Mouse (Mus musculus) embryonic facial prominence, embryonic 12.5 days (tissue): ENCODE data around the gene 4931400O07Rik. TPM values are rescaled to one million over a fixed set of nuclear protein-coding genes. Genes with fewer than 3 reads are reported as not detected.

Experiments used
- ATAC-seq: fragments of 200-750 bp; cut with Nextera tagmentation; 2 replicates; pipeline ENCODE4 v1.8.0; 2017; ENCODE audit not compliant: insufficient number of reproducible peaks, insufficient read depth, low FRiP score, low TSS enrichment
- H3K27ac ChIP-seq: fragments of 300-500 bp; sonication (generic); 2 replicates; pipeline ENCODE4 v1.5.1; 2016; ENCODE audit warnings: mild to moderate bottlenecking
- H3K27me3 ChIP-seq: fragments of 300-500 bp; sonication (generic); 2 replicates; pipeline ENCODE4 v1.6.1; 2016; ENCODE audit warnings: mild to moderate bottlenecking, moderate library complexity
- H3K36me3 ChIP-seq: fragments of 300-500 bp; sonication (generic); 2 replicates; pipeline ENCODE4 v1.6.1; 2016; ENCODE audit warnings: mild to moderate bottlenecking
- H3K4me1 ChIP-seq: fragments of 300-500 bp; sonication (generic); 2 replicates; pipeline ENCODE4 v1.6.1; 2016
- H3K4me2 ChIP-seq: fragments of 300-500 bp; sonication (generic); replicated peaks from 2 replicates; pipeline ENCODE4 v1.6.1; 2016; ENCODE audit warnings: mild to moderate bottlenecking, moderate library complexity
- H3K4me3 ChIP-seq: fragments of 300-500 bp; sonication (generic); 2 replicates; pipeline ENCODE4 v1.5.1; 2016; ENCODE audit warnings: mild to moderate bottlenecking
- H3K9ac ChIP-seq: fragments of 300-500 bp; sonication (generic); 2 replicates; pipeline ENCODE4 v1.6.1; 2016; ENCODE audit warnings: mild to moderate bottlenecking, moderate library complexity
- H3K9me3 ChIP-seq: fragments of 300-500 bp; sonication (generic); 2 replicates; pipeline ENCODE4 v1.6.1; 2016; ENCODE audit warnings: mild to moderate bottlenecking, moderate library complexity
- WGBS: fragments of 180-500 bp; shearing (Covaris S2); methylation state at CpG from one replicate; pipeline ENCODE4 v1.1.7; 2016; 5-methylcytosine and 5-hydroxymethylcytosine counted together
- polyA plus RNA-seq: library from polyadenylated mRNA; unstranded; fragments of >200 nt; fragmentation: Nextera tagmentation; extraction: Ambion mirVana; gene quantifications from 2 replicates; pipeline ENCODE4 v1.2.1, GENCODE M21; 2016

Gene 4931400O07Rik
- polyA plus RNA-seq = not detected in 2 replicates

DNA sequence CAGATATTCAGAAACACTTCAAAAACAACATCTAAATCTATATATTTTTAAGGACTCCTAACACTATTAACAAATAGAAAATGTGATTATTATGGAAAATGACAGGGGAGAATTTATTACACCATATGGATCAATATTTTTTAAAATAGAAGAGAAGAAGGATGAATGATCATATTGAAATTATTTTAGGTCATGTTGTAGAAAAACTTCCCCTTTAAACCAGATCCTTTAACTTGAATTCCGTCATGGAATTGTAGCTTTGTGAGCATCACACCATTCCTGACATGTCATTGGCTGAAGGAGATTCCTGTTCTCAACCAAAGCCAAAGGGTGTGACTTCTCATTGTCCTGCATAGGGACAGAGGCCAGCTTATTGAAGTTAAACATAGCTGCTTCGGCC, at the start of gene 4931400O07Rik:
Gene 4931400O07Rik, plus strand, starts transcription at position 301 of the 400 bp plus-strand sequence.
- H3K4me2 ChIP-seq = no peak within 1 kb of the TSS
- H3K36me3 ChIP-seq = no peaks in the 10 kb centered on the region
- no peak within 1 kb of the TSS for H3K4me3 ChIP-seq
- ATAC-seq = no peak
- no peaks in the 10 kb centered on the region for H3K4me1 ChIP-seq
- no peak within 1 kb of the TSS for H3K9ac ChIP-seq
- H3K27me3 ChIP-seq = no peaks in the 10 kb centered on the region
- WGBS = 87% methylated on average over 2 of the region's 2 CpGs
- H3K9me3 ChIP-seq = no peaks in the 10 kb centered on the region
- no peak within 1 kb of the TSS for H3K27ac ChIP-seq

Other genes starting within 250 kb of the 4931400O07Rik start
- not detected in 2 replicates for gene 4933402E13Rik, start 184.5 kb upstream of the 4931400O07Rik start, polyA plus RNA-seq